ENCODE assay signal across 13 mouse cellular contexts in genomic region chr3:59098540-59098939, GRCm38 (mm10). TPM values are rescaled to one million over a fixed set of nuclear protein-coding genes. Genes with fewer than 3 reads are reported as not detected.
"Had no signal": no experiment of that assay in that cellular context is flagged by ENCODE, and none has a peak within 500 bp of the region (broad histone marks: within the 10 kb centered on the region; RNA-seq: fewer than 3 reads in every experiment).

No protein-coding gene starts in this region.

- DNase-seq: kidney, adult 8-10 months; kidney, postnatal 25 days; right cerebral cortex, postnatal 4 days; thymus, postnatal 4 days had no signal

- H3K9me3 ChIP-seq: intestine, embryonic 15.5 days; limb, embryonic 10.5 days; liver, embryonic 12.5 days; lung, embryonic 15.5 days; midbrain, embryonic 15.5 days; neural tube, embryonic 12.5 days had no signal

- H3K27me3 ChIP-seq: intestine, embryonic 15.5 days; liver, embryonic 12.5 days; lung, embryonic 15.5 days; midbrain, embryonic 15.5 days; neural tube, embryonic 12.5 days had no signal

- H3K36me3 ChIP-seq: intestine, embryonic 15.5 days; limb, embryonic 10.5 days; liver, embryonic 12.5 days; lung, embryonic 15.5 days; midbrain, embryonic 15.5 days; neural tube, embryonic 12.5 days had no signal

- H3K4me3 ChIP-seq: intestine, embryonic 15.5 days; left cerebral cortex, adult 2 months; limb, embryonic 10.5 days; liver, embryonic 12.5 days; lung, embryonic 15.5 days; midbrain, embryonic 15.5 days; neural tube, embryonic 12.5 days had no signal

- ATAC-seq: intestine, embryonic 15.5 days; liver, embryonic 12.5 days; midbrain, embryonic 15.5 days had no signal

- H3K27ac ChIP-seq: intestine, embryonic 15.5 days; left cerebral cortex, adult 2 months; limb, embryonic 10.5 days; liver, embryonic 12.5 days; lung, embryonic 15.5 days; midbrain, embryonic 15.5 days; neural tube, embryonic 12.5 days had no signal

- H3K4me1 ChIP-seq: intestine, embryonic 15.5 days; limb, embryonic 10.5 days; lung, embryonic 15.5 days; midbrain, embryonic 15.5 days; neural tube, embryonic 12.5 days had no signal

RNA-seq across cellular contexts. Expression of gene Gpr171, which starts 3.1 kb away (rescaled TPM):
- total RNA-seq: layer of hippocampus, postnatal 25 days; left cerebral cortex, adult 2 months; left cerebral cortex, postnatal 14 days had no signal
